Mouse (Mus musculus) hindbrain, embryonic 15.5 days (tissue): ENCODE results near the gene Map2k5. TPM values are rescaled to one million over a fixed set of nuclear protein-coding genes. Genes with fewer than 3 reads are reported as not detected.

Source experiments
- ATAC-seq: fragments of 200-750 bp; cut with Nextera tagmentation; 2 replicates; pipeline ENCODE4 v1.8.0; 2017; ENCODE audit warnings: low read depth, moderate number of reproducible peaks, moderate TSS enrichment; ENCODE audit not compliant: low FRiP score
- H3K27ac ChIP-seq: fragments of 300-500 bp; sonication (generic); replicated peaks from 2 replicates; pipeline ENCODE4 v1.5.1; 2015; ENCODE audit warnings: mild to moderate bottlenecking, inconsistent platforms
- H3K27me3 ChIP-seq: fragments of 300-500 bp; sonication (generic); 2 replicates; pipeline ENCODE4 v1.6.1; 2015; ENCODE audit warnings: control low read depth, inconsistent platforms
- H3K36me3 ChIP-seq: fragments of 300-500 bp; sonication (generic); 2 replicates; pipeline ENCODE4 v1.6.1; 2015; ENCODE audit warnings: control low read depth, inconsistent platforms
- H3K4me1 ChIP-seq: fragments of 300-500 bp; sonication (generic); replicated peaks from 2 replicates; pipeline ENCODE4 v1.6.1; 2015; ENCODE audit warnings: control low read depth, inconsistent platforms
- H3K4me2 ChIP-seq: fragments of 300-500 bp; sonication (generic); 2 replicates; pipeline ENCODE4 v1.6.1; 2015; ENCODE audit warnings: moderate library complexity, mild to moderate bottlenecking, inconsistent platforms
- H3K4me3 ChIP-seq: fragments of 300-500 bp; sonication (generic); 2 replicates; pipeline ENCODE4 v1.5.1; 2015; ENCODE audit warnings: mild to moderate bottlenecking, inconsistent platforms
- H3K9ac ChIP-seq: fragments of 300-500 bp; sonication (generic); 2 replicates; pipeline ENCODE4 v1.6.1; 2015; ENCODE audit warnings: inconsistent platforms
- H3K9me3 ChIP-seq: fragments of 300-500 bp; sonication (generic); 2 replicates; pipeline ENCODE4 v1.6.1; 2016; ENCODE audit warnings: control low read depth, inconsistent platforms
- WGBS: fragments of 180-500 bp; shearing (Covaris S2); methylation state at CpG from one replicate; pipeline ENCODE4 v1.1.7; 2015; 5-methylcytosine and 5-hydroxymethylcytosine counted together
- polyA plus RNA-seq: library from polyadenylated mRNA; unstranded; fragments of >200 nt; fragmentation: Nextera tagmentation; extraction: Ambion mirVana; gene quantifications from 2 replicates; pipeline ENCODE4 v1.2.1, GENCODE M21; 2015

Gene Map2k5
- polyA plus RNA-seq, 1 experiment from 2014 or later = 35.1 TPM

DNA sequence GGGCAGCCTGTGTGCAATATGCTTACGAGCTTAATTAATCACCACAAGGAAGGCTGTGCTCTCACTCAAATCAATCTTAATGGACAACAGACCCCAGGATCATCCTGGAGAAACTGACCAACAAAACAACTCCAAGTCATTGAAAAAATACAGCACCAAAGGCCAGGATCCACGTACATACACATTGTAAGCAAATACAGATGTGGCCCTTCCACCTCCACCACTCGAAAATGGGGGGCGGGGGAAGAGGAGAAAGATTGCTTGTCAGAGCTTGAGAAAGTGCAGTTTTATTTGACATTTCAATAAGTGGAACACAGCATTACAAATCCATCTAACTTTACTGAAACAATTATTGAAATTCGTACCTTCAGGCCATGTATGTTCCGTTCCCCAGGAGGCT lies 39.0 kb downstream of the Map2k5 start:
- no peak overlapping the region for H3K9ac ChIP-seq
- H3K4me1 ChIP-seq = peaks cover 20% of the 10 kb centered on the region
- H3K4me2 ChIP-seq = no peak overlapping the region
- peaks cover 3% of the 10 kb centered on the region; the same call in 1 of the 2 replicates for H3K36me3 ChIP-seq
- H3K27ac ChIP-seq = peak overlapping the region; percentile 46
- no peaks in the 10 kb centered on the region for H3K27me3 ChIP-seq
- ATAC-seq = no peak
- H3K4me3 ChIP-seq = no peak overlapping the region
- WGBS = 56% methylated on average over 6 of the region's 6 CpGs
- no peaks in the 10 kb centered on the region for H3K9me3 ChIP-seq

- no peak overlapping the region for H3K4me2 ChIP-seq
- no peaks in the 10 kb centered on the region for H3K9me3 ChIP-seq
- no peaks in the 10 kb centered on the region for H3K27me3 ChIP-seq
- H3K4me1 ChIP-seq = peaks cover 20% of the 10 kb centered on the region
- no peak overlapping the region for H3K27ac ChIP-seq
- no peak overlapping the region for H3K9ac ChIP-seq
- peaks cover 10% of the 10 kb centered on the region; the same call in 1 of the 2 replicates for H3K36me3 ChIP-seq
- WGBS = 92% methylated on average over 4 of the region's 4 CpGs
- ATAC-seq = no peak
- no peak overlapping the region for H3K4me3 ChIP-seq
Observed at GRCm38 (mm10) chr9:63335816-63336215, 41.9 kb downstream of the Map2k5 start.

- no peak overlapping the region for H3K4me3 ChIP-seq
- H3K27ac ChIP-seq = no peak overlapping the region
- no peaks in the 10 kb centered on the region for H3K9me3 ChIP-seq
- peaks cover 10% of the 10 kb centered on the region; the same call in 1 of the 2 replicates for H3K36me3 ChIP-seq
- no peaks in the 10 kb centered on the region for H3K27me3 ChIP-seq
- ATAC-seq = no peak
- H3K4me1 ChIP-seq = 0 out of 2 replicates have a peak, but pooled peaks cover under 1% of the 10 kb centered on the region
- WGBS = 100% methylated on average over 2 of the region's 2 CpGs
- no peak overlapping the region for H3K4me2 ChIP-seq
- no peak overlapping the region for H3K9ac ChIP-seq
Observed at GRCm38 (mm10) chr9:63333074-63333473, 44.6 kb downstream of the Map2k5 start.

GRCm38 (mm10) chr9:63331246-63331645 lies 46.5 kb downstream of the Map2k5 start:
- no peak for ATAC-seq
- H3K4me1 ChIP-seq = no peaks in the 10 kb centered on the region
- no peak overlapping the region for H3K4me2 ChIP-seq
- H3K27ac ChIP-seq = no peak overlapping the region
- H3K27me3 ChIP-seq = no peaks in the 10 kb centered on the region
- H3K9me3 ChIP-seq = no peaks in the 10 kb centered on the region
- peaks cover 10% of the 10 kb centered on the region; the same call in 1 of the 2 replicates for H3K36me3 ChIP-seq
- whole genome bisulfite sequencing = 96% methylated on average over 6 of the region's 6 CpGs
- no peak overlapping the region for H3K9ac ChIP-seq
- H3K4me3 ChIP-seq = no peak overlapping the region

GRCm38 (mm10) chr9:63328958-63329685 lies 48.6 kb downstream of the Map2k5 start:
- Histone ChIP-seq H3K27me3 (no peaks in the 10 kb centered on the region), H3K36me3 (peaks cover 10% of the 10 kb centered on the region; the same call in 1 of the 2 replicates), H3K4me3 (no peak overlapping the region), H3K9me3 (no peaks in the 10 kb centered on the region), H3K27ac (no peak overlapping the region), H3K4me2 (no peak overlapping the region), H3K4me1 (no peaks in the 10 kb centered on the region), H3K9ac (no peak overlapping the region)
- ATAC-seq = no peak
- 49% methylated on average over 15 of the region's 15 CpGs for WGBS

- ATAC-seq = no peak
- Histone ChIP-seq H3K36me3 (no peaks in the 10 kb centered on the region), H3K27me3 (no peaks in the 10 kb centered on the region)
Observed at GRCm38 (mm10) chr9:63315231-63315630, 62.5 kb downstream of the Map2k5 start.

DNA sequence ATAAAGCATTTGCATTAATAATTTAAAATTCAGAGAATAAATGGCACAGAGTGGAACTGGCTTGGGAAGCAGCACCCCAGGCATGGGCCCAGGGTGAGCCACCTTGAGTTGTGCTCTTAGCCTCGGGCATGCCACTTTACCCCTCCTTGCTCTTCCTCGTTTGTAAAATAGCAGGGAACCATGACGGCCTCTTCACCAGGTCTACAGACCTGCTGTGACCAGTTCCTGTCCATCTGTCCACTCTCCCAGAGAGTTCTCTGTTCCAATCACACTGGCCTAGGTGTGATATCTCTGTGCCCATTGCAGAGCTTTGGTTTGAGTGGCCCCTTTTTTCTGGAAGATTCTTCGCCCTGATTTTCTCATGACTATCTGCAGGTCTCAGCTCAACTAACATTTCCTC lies 63.6 kb downstream of the Map2k5 start:
- Histone ChIP-seq H3K4me1 (peaks cover 9% of the 10 kb centered on the region; the same call in 1 of the 2 replicates), H3K4me2 (no peak overlapping the region), H3K27ac (no peak overlapping the region), H3K27me3 (no peaks in the 10 kb centered on the region), H3K9me3 (no peaks in the 10 kb centered on the region), H3K4me3 (no peak overlapping the region), H3K9ac (no peak overlapping the region), H3K36me3 (no peaks in the 10 kb centered on the region)
- 73% methylated on average over 4 of the region's 4 CpGs for WGBS
- ATAC-seq = no peak

More at GRCm38 (mm10) chr9:63315231-63315630, 62.5 kb downstream of the Map2k5 start:
- Histone ChIP-seq H3K4me1 (peaks cover 5% of the 10 kb centered on the region; the same call in 1 of the 2 replicates), H3K4me2 (no peak overlapping the region), H3K4me3 (no peak overlapping the region), H3K9ac (no peak overlapping the region), H3K27ac (no peak overlapping the region), H3K9me3 (no peaks in the 10 kb centered on the region)

- 86% methylated on average over 6 of the region's 6 CpGs for WGBS
- no peak overlapping the region for H3K4me2 ChIP-seq
- H3K27ac ChIP-seq = no peak overlapping the region
- no peak overlapping the region for H3K4me3 ChIP-seq
- H3K36me3 ChIP-seq = no peaks in the 10 kb centered on the region
- peaks cover 22% of the 10 kb centered on the region; the same call in 1 of the 2 replicates for H3K4me1 ChIP-seq
- no peak for ATAC-seq
- no peaks in the 10 kb centered on the region for H3K27me3 ChIP-seq
- no peak overlapping the region for H3K9ac ChIP-seq
- no peaks in the 10 kb centered on the region for H3K9me3 ChIP-seq
Observed at GRCm38 (mm10) chr9:63309956-63310355, 67.7 kb downstream of the Map2k5 start.

GRCm38 (mm10) chr9:63309008-63309407 lies 68.7 kb downstream of the Map2k5 start:
- H3K9me3 ChIP-seq = no peaks in the 10 kb centered on the region
- WGBS = 52% methylated on average over 5 of the region's 5 CpGs
- H3K4me3 ChIP-seq = no peak overlapping the region
- no peaks in the 10 kb centered on the region for H3K27me3 ChIP-seq
- no peaks in the 10 kb centered on the region for H3K36me3 ChIP-seq
- H3K4me1 ChIP-seq = peaks cover 22% of the 10 kb centered on the region; the same call in 1 of the 2 replicates
- no peak overlapping the region for H3K4me2 ChIP-seq
- H3K9ac ChIP-seq = no peak overlapping the region
- no peak for ATAC-seq
- H3K27ac ChIP-seq = no peak overlapping the region

- H3K36me3 ChIP-seq = no peaks in the 10 kb centered on the region
Observed at GRCm38 (mm10) chr9:63308441-63308840, 69.3 kb downstream of the Map2k5 start.

DNA sequence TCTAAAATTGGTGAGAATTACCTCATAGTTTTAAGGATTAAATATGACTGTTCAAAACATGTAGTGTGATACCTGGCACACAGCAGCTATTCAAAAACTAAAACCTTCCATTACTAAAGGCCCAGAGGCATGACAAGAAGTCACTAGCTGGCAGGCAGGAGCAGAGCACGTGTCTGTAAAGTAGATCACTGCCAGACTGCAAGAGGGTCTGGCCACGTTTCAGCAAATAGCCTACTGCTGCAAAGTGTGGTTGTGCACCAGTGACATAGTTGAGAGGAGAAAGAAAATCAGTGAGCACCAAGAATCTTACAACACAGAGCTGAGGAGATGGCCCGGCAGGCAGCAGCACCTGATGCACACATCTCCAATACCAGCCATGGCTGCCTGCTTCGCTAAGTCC lies 75.2 kb downstream of the Map2k5 start:
- H3K4me1 ChIP-seq = no peaks in the 10 kb centered on the region
- no peak overlapping the region for H3K4me2 ChIP-seq
- no peak overlapping the region for H3K9ac ChIP-seq
- no peak overlapping the region for H3K27ac ChIP-seq
- H3K36me3 ChIP-seq = no peaks in the 10 kb centered on the region
- H3K27me3 ChIP-seq = no peaks in the 10 kb centered on the region
- no peak for ATAC-seq
- 85% methylated on average over 4 of the region's 4 CpGs for WGBS
- H3K9me3 ChIP-seq = no peaks in the 10 kb centered on the region
- no peak overlapping the region for H3K4me3 ChIP-seq

More at GRCm38 (mm10) chr9:63308441-63308840, 69.3 kb downstream of the Map2k5 start:
- WGBS = 44% methylated on average over 4 of the region's 4 CpGs
- no peak for ATAC-seq
- Histone ChIP-seq H3K27me3 (no peaks in the 10 kb centered on the region), H3K9me3 (no peaks in the 10 kb centered on the region), H3K9ac (no peak overlapping the region), H3K27ac (0 out of 2 replicates have a peak overlapping the region, but pooled peaks have one; percentile 5), H3K4me1 (peaks cover 22% of the 10 kb centered on the region; the same call in 1 of the 2 replicates), H3K4me2 (no peak overlapping the region), H3K4me3 (no peak overlapping the region)

GRCm38 (mm10) chr9:63298656-63299055 lies 79.0 kb downstream of the Map2k5 start:
- WGBS = 93% methylated on average over 3 of the region's 3 CpGs
- H3K4me2 ChIP-seq = no peak overlapping the region
- no peaks in the 10 kb centered on the region for H3K27me3 ChIP-seq
- ATAC-seq = no peak
- H3K4me1 ChIP-seq = peaks cover 18% of the 10 kb centered on the region
- H3K9me3 ChIP-seq = no peaks in the 10 kb centered on the region
- H3K9ac ChIP-seq = no peak overlapping the region
- H3K4me3 ChIP-seq = no peak overlapping the region
- H3K36me3 ChIP-seq = no peaks in the 10 kb centered on the region
- H3K27ac ChIP-seq = no peak overlapping the region
